ENCODE assay signal across 8 mouse cellular contexts in genomic region chr7:144942071-144942743, GRCm38 (mm10). TPM values are rescaled to one million over a fixed set of nuclear protein-coding genes. Genes with fewer than 3 reads are reported as not detected.
A peak's percentile ranks its signal among the peaks of the same experiment; 100 is the strongest.
DNase-seq lines count a peak whose midpoint lies in the region; ATAC-seq lines count a peak whose summit lies in the region.

No protein-coding gene starts in this region.

- peak overlapping the region; percentile 96 for H3K4me2 ChIP-seq in heart, embryonic 16.5 days (ENCODE audit: low read depth, low read length)
- peak overlapping the region; percentile 99 for H3K4me2 ChIP-seq in midbrain, embryonic 16.5 days (ENCODE audit: low read length)

- H3K4me3 ChIP-seq in heart, embryonic 16.5 days (ENCODE audit: low read length), result peak overlapping the region; percentile 64
- peak overlapping the region; percentile 89 for H3K4me3 ChIP-seq in limb, embryonic 10.5 days
- H3K4me3 ChIP-seq in midbrain, embryonic 16.5 days (ENCODE audit: low read depth, low read length), result peak overlapping the region; percentile 54

- H3K27me3 ChIP-seq in heart, embryonic 16.5 days (ENCODE audit: control insufficient read depth, insufficient read depth, low read length), result peaks cover 3% of the 10 kb centered on the region; the same call in 1 of the 2 replicates
- H3K27me3 ChIP-seq in limb, embryonic 10.5 days (ENCODE audit: low read depth, poor library complexity, severe bottlenecking), result no peaks in the 10 kb centered on the region
- H3K27me3 ChIP-seq in midbrain, embryonic 16.5 days (ENCODE audit: control insufficient read depth, insufficient read depth, low read depth, low read length), result peaks cover 42% of the 10 kb centered on the region

- peak overlapping the region; percentile 96 for H3K27ac ChIP-seq in heart, embryonic 16.5 days (ENCODE audit: low read length)
- H3K27ac ChIP-seq in limb, embryonic 10.5 days, result peak overlapping the region; percentile 96
- H3K27ac ChIP-seq in midbrain, embryonic 16.5 days (ENCODE audit: low read length), result no peak overlapping the region

- no peaks in the 10 kb centered on the region; the same call in 1 of the 2 replicates for H3K36me3 ChIP-seq in heart, embryonic 16.5 days (ENCODE audit: control insufficient read depth, insufficient read depth)
- peaks cover 8% of the 10 kb centered on the region for H3K36me3 ChIP-seq in limb, embryonic 10.5 days
- H3K36me3 ChIP-seq in midbrain, embryonic 16.5 days (ENCODE audit: control insufficient read depth, insufficient read depth, low read length), result no peaks in the 10 kb centered on the region

- peaks cover 28% of the 10 kb centered on the region for H3K4me1 ChIP-seq in heart, embryonic 16.5 days (ENCODE audit: control insufficient read depth, insufficient read depth, low read length)
- H3K4me1 ChIP-seq in limb, embryonic 10.5 days, result peaks cover 54% of the 10 kb centered on the region
- peaks cover 51% of the 10 kb centered on the region for H3K4me1 ChIP-seq in midbrain, embryonic 16.5 days (ENCODE audit: control insufficient read depth, insufficient read depth, low read length)

- no peak for ATAC-seq in heart, embryonic 16.5 days (replicated peaks; ENCODE audit: extremely low read depth, insufficient read depth, low FRiP score)
- no peak for ATAC-seq in midbrain, embryonic 16.5 days

- DNase-seq in cerebellum, postnatal 10 days, result peak; percentile 36 to 38
- DNase-seq in cerebellum, adult 11-12 months, result no peak
- peak; percentile 76 for DNase-seq in embryo, embryonic 10 days (ENCODE audit: low spot score)
- DNase-seq in limb, embryonic 10.5 days (ENCODE audit: low spot score), result peak; percentile 77
- no peak for DNase-seq in left cerebral cortex, postnatal 4 days
- DNase-seq in left cerebral cortex, postnatal 36 days (ENCODE audit: low spot score in 2 of 2), result no peak

- intact Hi-C loops in left cerebral cortex, postnatal 4 days (cut with DNase I), result no loop called here
- intact Hi-C loops in left cerebral cortex, postnatal 36 days (cut with DNase I), result loop anchor here (5.0 kb wide), 1 partner anchor 90 kb away; no protein-coding TSS in a partner anchor

- no peaks in the 10 kb centered on the region for H3K9me3 ChIP-seq in heart, embryonic 16.5 days (replicated peaks; ENCODE audit: control insufficient read depth, low read length)
- no peaks in the 10 kb centered on the region for H3K9me3 ChIP-seq in limb, embryonic 10.5 days (replicated peaks)
- no peaks in the 10 kb centered on the region for H3K9me3 ChIP-seq in midbrain, embryonic 16.5 days (replicated peaks; ENCODE audit: control insufficient read depth, low read length, poor library complexity, severe bottlenecking)

- under 1% methylated on average over 35 of the region's 35 CpGs for WGBS in heart, embryonic 16.5 days
- WGBS in limb, embryonic 10.5 days, result under 1% methylated on average over 35 of the region's 35 CpGs
- under 1% methylated on average over 35 of the region's 35 CpGs for WGBS in midbrain, embryonic 16.5 days

- H3K9ac ChIP-seq in heart, embryonic 16.5 days (ENCODE audit: low read length), result peak overlapping the region; percentile 71
- H3K9ac ChIP-seq in midbrain, embryonic 16.5 days (ENCODE audit: low read depth, low read length), result no peak overlapping the region

RNA-seq across cellular contexts. Expression of gene Ccnd1, which starts 2.5 kb away (rescaled TPM):
- 45.6 and 55.2 TPM in 2 replicates for polyA plus RNA-seq in heart, embryonic 16.5 days (2015; fragmentation: Nextera tagmentation; extraction: Ambion mirVana)
- 152 and 160 TPM in 2 replicates for polyA plus RNA-seq in limb, embryonic 10.5 days (2016; fragmentation: Nextera tagmentation; extraction: Ambion mirVana)
- polyA plus RNA-seq in midbrain, embryonic 16.5 days (2015; fragmentation: Nextera tagmentation; extraction: Ambion mirVana), result 21.5 and 31.5 TPM in 2 replicates
- total RNA-seq in left cerebral cortex, postnatal 4 days (2021), result 10 to 100 TPM; 27.5 to 30.5 TPM
- 10 to 100 TPM; 41.8 to 55.4 TPM for total RNA-seq in left cerebral cortex, postnatal 36 days (2021)

RNA-seq across cellular contexts. Expression of gene LTO1, which starts 27.3 kb away (rescaled TPM):
- polyA plus RNA-seq in heart, embryonic 16.5 days (2015; fragmentation: Nextera tagmentation; extraction: Ambion mirVana), result 20.2 and 23.7 TPM in 2 replicates
- polyA plus RNA-seq in limb, embryonic 10.5 days (2016; fragmentation: Nextera tagmentation; extraction: Ambion mirVana), result 23.4 and 27.2 TPM in 2 replicates
- polyA plus RNA-seq in midbrain, embryonic 16.5 days (2015; fragmentation: Nextera tagmentation; extraction: Ambion mirVana), result 31.1 and 36.0 TPM in 2 replicates
- 10 to 100 TPM; 33.5 to 36.0 TPM for total RNA-seq in left cerebral cortex, postnatal 4 days (2021)
- 10 to 100 TPM; 23.7 to 32.4 TPM for total RNA-seq in left cerebral cortex, postnatal 36 days (2021)

RNA-seq across cellular contexts. Expression of gene Fgf15, which starts 45.9 kb away (rescaled TPM):
- polyA plus RNA-seq in heart, embryonic 16.5 days (2015; fragmentation: Nextera tagmentation; extraction: Ambion mirVana), result 0.20 TPM in 1 of 2 replicates, not detected in the other
- 0.35 and 0.70 TPM in 2 replicates for polyA plus RNA-seq in limb, embryonic 10.5 days (2016; fragmentation: Nextera tagmentation; extraction: Ambion mirVana)
- 19.0 and 35.9 TPM in 2 replicates for polyA plus RNA-seq in midbrain, embryonic 16.5 days (2015; fragmentation: Nextera tagmentation; extraction: Ambion mirVana)
- under 1 TPM; 0.26 to 0.62 TPM for total RNA-seq in left cerebral cortex, postnatal 4 days (2021)
- total RNA-seq in left cerebral cortex, postnatal 36 days (2021), result not detected

Comparison
In these comparisons a context has a peak if more than half of its experiments do, and no peak if none do; other contexts are left out.
1. DNase-seq: peak in cerebellum, postnatal 10 days (2 of 2), embryo, embryonic 10 days (single experiment) and limb, embryonic 10.5 days (single experiment); none in cerebellum, adult 11-12 months (single experiment), left cerebral cortex, postnatal 4 days (single experiment) and left cerebral cortex, postnatal 36 days (0 of 2).
2. RNA of gene Fgf15, which starts 45.9 kb away (polyA plus RNA-seq): 19.0 to 35.9 TPM in midbrain, embryonic 16.5 days; 0.35 to 0.70 TPM in limb, embryonic 10.5 days and 0.20 TPM in heart, embryonic 16.5 days; every median in the first group is over 10 times any median in the second.
3. Peak in every context shown above with its lines, with median percentiles within 50 percentile points of each other: H3K4me3 ChIP-seq.